ENCODE assay signal across 14 mouse cellular contexts in genomic region chr6:88964911-88965310, GRCm38 (mm10).
DNase-seq lines count a peak whose midpoint lies in the region; ATAC-seq and TF ChIP-seq lines count a peak whose summit lies in the region.
"Had no signal": no experiment of that assay in that cellular context is flagged by ENCODE, and none has a peak within 500 bp of the region (broad histone marks: within the 10 kb centered on the region; RNA-seq: fewer than 3 reads in every experiment).

No protein-coding gene starts in this region.

- no peak overlapping the region for H3K4me2 ChIP-seq in forebrain, embryonic 12.5 days
- H3K4me2 ChIP-seq in forebrain, embryonic 15.5 days (replicated peaks), result no peak overlapping the region
- H3K4me2 ChIP-seq in hindbrain, postnatal 0 days (ENCODE audit: low read depth, low read length), result no peak overlapping the region
- no peak overlapping the region for H3K4me2 ChIP-seq in midbrain, embryonic 14.5 days (ENCODE audit: low read length)
- H3K4me2 ChIP-seq in heart, embryonic 12.5 days, result no peak overlapping the region
- H3K4me2 ChIP-seq: liver, embryonic 12.5 days had no signal

- intact Hi-C loops in left cerebral cortex, adult 2 months (cut with DNase I), result no loop called here

- 0 out of 2 replicates have a peak, but pooled peaks cover 17% of the 10 kb centered on the region for H3K27me3 ChIP-seq in forebrain, embryonic 12.5 days
- no peaks in the 10 kb centered on the region for H3K27me3 ChIP-seq in forebrain, embryonic 15.5 days
- no peaks in the 10 kb centered on the region for H3K27me3 ChIP-seq in hindbrain, postnatal 0 days (ENCODE audit: insufficient read depth, low read length)
- H3K27me3 ChIP-seq in midbrain, embryonic 14.5 days (ENCODE audit: control insufficient read depth, insufficient read depth, low read length), result 0 out of 2 replicates have a peak, but pooled peaks cover 4% of the 10 kb centered on the region
- H3K27me3 ChIP-seq in heart, embryonic 12.5 days (replicated peaks), result no peaks in the 10 kb centered on the region

- H3K9ac ChIP-seq in forebrain, embryonic 12.5 days, result no peak overlapping the region
- H3K9ac ChIP-seq in forebrain, embryonic 15.5 days (replicated peaks), result no peak overlapping the region
- H3K9ac ChIP-seq in hindbrain, postnatal 0 days (replicated peaks; ENCODE audit: low read length), result no peak overlapping the region
- H3K9ac ChIP-seq in midbrain, embryonic 14.5 days (replicated peaks; ENCODE audit: low read length), result no peak overlapping the region
- no peak overlapping the region for H3K9ac ChIP-seq in heart, embryonic 12.5 days
- H3K9ac ChIP-seq: liver, embryonic 12.5 days had no signal

- no peak for TF ChIP-seq CTCF in left cerebral cortex, adult 2 months (IDR thresholded peaks at IDR 0.05)
- no peak for TF ChIP-seq CTCF in hindbrain, postnatal 0 days (IDR thresholded peaks at IDR 0.05; ENCODE audit: low read depth)

- WGBS in forebrain, embryonic 12.5 days, result 90% methylated on average over 6 of the region's 6 CpGs
- WGBS in forebrain, embryonic 15.5 days, result 86% methylated on average over 6 of the region's 6 CpGs
- WGBS in hindbrain, postnatal 0 days, result 77% methylated on average over 6 of the region's 6 CpGs
- 82% methylated on average over 6 of the region's 6 CpGs for WGBS in midbrain, embryonic 14.5 days
- 78% methylated on average over 6 of the region's 6 CpGs for WGBS in heart, embryonic 12.5 days

- DNase-seq in left cerebral cortex, adult 2 months (ENCODE audit: extremely low spot score in 1 of 2, low spot score in 2 of 2), result peak; percentile 54 to 57
- DNase-seq in left cerebral cortex, adult 11 months (ENCODE audit: low spot score), result no peak
- DNase-seq in hindbrain, postnatal 0 days (ENCODE audit: low spot score), result no peak
- DNase-seq in midbrain, embryonic 14.5 days, result no peak
- DNase-seq in cerebellum, postnatal 14 days, result no peak
- DNase-seq: adrenal gland, adult 2 months; cerebellum, adult 8-10 months; kidney, adult 9 months; spleen, adult 18-20 months; thymus, postnatal 4 days had no signal

- peak overlapping the region; percentile 39; the same call in 1 of the 2 replicates for H3K27ac ChIP-seq in forebrain, embryonic 12.5 days
- no peak overlapping the region for H3K27ac ChIP-seq in forebrain, embryonic 15.5 days (replicated peaks)
- H3K27ac ChIP-seq in left cerebral cortex, adult 2 months, result peak overlapping the region; percentile 86
- H3K27ac ChIP-seq in hindbrain, postnatal 0 days, result 0 out of 2 replicates have a peak overlapping the region, but pooled peaks have one; percentile 15
- peak overlapping the region; percentile 58 for H3K27ac ChIP-seq in midbrain, embryonic 14.5 days (replicated peaks; ENCODE audit: low read depth, low read length)
- H3K27ac ChIP-seq in heart, embryonic 12.5 days (ENCODE audit: poor library complexity, severe bottlenecking), result no peak overlapping the region
- H3K27ac ChIP-seq: liver, embryonic 12.5 days had no signal

- ATAC-seq in forebrain, embryonic 12.5 days (ENCODE audit: low FRiP score), result no peak
- no peak for ATAC-seq in forebrain, embryonic 15.5 days (replicated peaks)
- no peak for ATAC-seq in hindbrain, postnatal 0 days
- no peak for ATAC-seq in midbrain, embryonic 14.5 days (ENCODE audit: low FRiP score, low TSS enrichment)
- ATAC-seq in heart, embryonic 12.5 days (ENCODE audit: insufficient number of reproducible peaks, low FRiP score), result no peak
- ATAC-seq: liver, embryonic 12.5 days had no signal

- H3K4me3 ChIP-seq in forebrain, embryonic 12.5 days (replicated peaks), result no peak overlapping the region
- no peak overlapping the region for H3K4me3 ChIP-seq in forebrain, embryonic 15.5 days
- H3K4me3 ChIP-seq in left cerebral cortex, adult 2 months, result no peak overlapping the region
- H3K4me3 ChIP-seq in hindbrain, postnatal 0 days (ENCODE audit: low read length), result no peak overlapping the region
- H3K4me3 ChIP-seq in midbrain, embryonic 14.5 days (replicated peaks; ENCODE audit: low read depth, low read length), result no peak overlapping the region
- H3K4me3 ChIP-seq in heart, embryonic 12.5 days, result no peak overlapping the region
- H3K4me3 ChIP-seq: liver, embryonic 12.5 days had no signal

- H3K36me3 ChIP-seq in forebrain, embryonic 12.5 days (replicated peaks), result no peaks in the 10 kb centered on the region
- H3K36me3 ChIP-seq in forebrain, embryonic 15.5 days, result no peaks in the 10 kb centered on the region
- no peaks in the 10 kb centered on the region for H3K36me3 ChIP-seq in hindbrain, postnatal 0 days (ENCODE audit: insufficient read depth, low read length)
- no peaks in the 10 kb centered on the region for H3K36me3 ChIP-seq in midbrain, embryonic 14.5 days (ENCODE audit: control insufficient read depth, insufficient read depth, low read length)
- H3K36me3 ChIP-seq in heart, embryonic 12.5 days, result no peaks in the 10 kb centered on the region
- H3K36me3 ChIP-seq: liver, embryonic 12.5 days had no signal

- peaks cover 52% of the 10 kb centered on the region for H3K4me1 ChIP-seq in forebrain, embryonic 12.5 days
- peaks cover 16% of the 10 kb centered on the region for H3K4me1 ChIP-seq in forebrain, embryonic 15.5 days
- peaks cover 11% of the 10 kb centered on the region for H3K4me1 ChIP-seq in hindbrain, postnatal 0 days (ENCODE audit: insufficient read depth, low read length)
- peaks cover 39% of the 10 kb centered on the region for H3K4me1 ChIP-seq in midbrain, embryonic 14.5 days (ENCODE audit: control insufficient read depth, insufficient read depth, low read length)
- H3K4me1 ChIP-seq in heart, embryonic 12.5 days (replicated peaks), result peaks cover 21% of the 10 kb centered on the region
- H3K4me1 ChIP-seq: liver, embryonic 12.5 days had no signal

- no peaks in the 10 kb centered on the region for H3K9me3 ChIP-seq in forebrain, embryonic 12.5 days
- no peaks in the 10 kb centered on the region for H3K9me3 ChIP-seq in forebrain, embryonic 15.5 days
- H3K9me3 ChIP-seq in hindbrain, postnatal 0 days (ENCODE audit: low read length), result no peaks in the 10 kb centered on the region
- H3K9me3 ChIP-seq in midbrain, embryonic 14.5 days (ENCODE audit: control insufficient read depth, low read length), result no peaks in the 10 kb centered on the region
- no peaks in the 10 kb centered on the region for H3K9me3 ChIP-seq in heart, embryonic 12.5 days (replicated peaks)
- H3K9me3 ChIP-seq: liver, embryonic 12.5 days had no signal

Comparison
In these comparisons a context has a peak if more than half of its experiments do, and no peak if none do; other contexts are left out.
1. H3K27ac ChIP-seq: peak in forebrain, embryonic 12.5 days (single experiment), left cerebral cortex, adult 2 months (single experiment), hindbrain, postnatal 0 days (single experiment) and midbrain, embryonic 14.5 days (single experiment); none in forebrain, embryonic 15.5 days (single experiment) and heart, embryonic 12.5 days (single experiment).
2. DNase-seq: peak in left cerebral cortex, adult 2 months (2 of 2); none in left cerebral cortex, adult 11 months (single experiment), hindbrain, postnatal 0 days (single experiment), midbrain, embryonic 14.5 days (single experiment) and cerebellum, postnatal 14 days (0 of 2).